Mouse (Mus musculus) E14TG2a.4 (cell line): ENCODE data around the gene Mrln.

ENCODE experiments used
- CTCF ChIP-seq: conservative IDR thresholded peaks from 2 replicates; pipeline ENCODE4 v1.5.1; 2014; ENCODE audit warnings: low read length
- POU5F1 ChIP-seq: IDR thresholded peaks from 2 replicates; pipeline ENCODE4 v1.6.1; 2014; ENCODE audit warnings: low read length, borderline replicate concordance

GRCm38 (mm10) chr10:70260904-70261303 is 56.4 kb downstream of the Mrln start:
- no peak for TF ChIP-seq CTCF
- no peak for TF ChIP-seq POU5F1
